ENCODE assay signal across 8 mouse cellular contexts in the genomic region with DNA sequence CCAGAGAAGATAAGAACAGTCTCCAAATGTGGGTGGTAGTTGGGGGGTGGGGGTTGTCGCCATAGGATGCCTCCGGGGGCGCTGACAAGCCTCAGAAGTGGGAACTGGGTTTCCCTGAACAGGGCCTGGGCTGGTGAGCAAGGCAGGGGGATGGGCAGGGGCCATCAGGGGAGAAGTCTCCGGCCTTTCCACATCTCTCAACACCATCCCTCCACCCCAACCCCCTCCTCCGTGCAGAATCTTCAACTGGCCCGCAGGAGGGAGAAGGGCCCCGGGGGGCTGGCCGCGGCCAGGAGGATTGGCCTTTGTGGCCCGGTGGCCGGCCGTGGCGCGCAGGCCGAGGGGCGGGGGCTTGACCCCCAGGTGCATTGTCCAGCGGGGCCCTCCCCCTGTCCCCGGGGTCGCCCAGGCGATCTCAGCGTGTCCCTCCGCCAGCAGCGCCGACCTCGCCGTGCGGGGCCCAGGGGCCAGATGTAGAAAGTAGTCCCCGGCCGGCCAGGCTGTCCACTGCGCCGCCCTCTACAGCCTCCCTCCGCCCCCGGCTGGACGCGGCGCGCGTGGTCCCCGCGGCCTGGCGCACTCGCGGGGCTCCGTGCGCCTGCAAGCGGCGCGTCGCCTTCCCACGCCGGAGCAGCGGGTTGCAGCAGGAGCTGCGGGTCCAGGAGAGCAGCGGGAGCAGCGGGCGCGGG. TPM values are rescaled to one million over a fixed set of nuclear protein-coding genes. Genes with fewer than 3 reads are reported as not detected.
DNase-seq lines count a peak whose midpoint lies in the region; ATAC-seq lines count a peak whose summit lies in the region.

A gene (plus strand): TSS at position 144 of the 689 bp plus-strand sequence.

- DNase-seq in kidney, adult 9 months: no peak
- DNase-seq in adrenal gland, postnatal 10 days: peak; percentile 66
- DNase-seq in liver, embryonic 11.5 days (ENCODE audit: low spot score): peak; percentile 73
- DNase-seq in retina, embryonic 14.5 days (ENCODE audit: low spot score): peak; percentile 77
- DNase-seq in urinary bladder, postnatal 36 days (ENCODE audit: low spot score in 2 of 2): no peak

- no peaks in the 10 kb centered on the region for H3K9me3 ChIP-seq in kidney, embryonic 15.5 days (replicated peaks)
- no peaks in the 10 kb centered on the region for H3K9me3 ChIP-seq in forebrain, embryonic 13.5 days (replicated peaks)
- no peaks in the 10 kb centered on the region for H3K9me3 ChIP-seq in hindbrain, embryonic 12.5 days (replicated peaks)
- H3K9me3 ChIP-seq in liver, embryonic 11.5 days (ENCODE audit: control insufficient read depth, low read length): no peaks in the 10 kb centered on the region

- no peaks in the 10 kb centered on the region for H3K27me3 ChIP-seq in kidney, embryonic 15.5 days
- H3K27me3 ChIP-seq in forebrain, embryonic 13.5 days: peaks cover 46% of the 10 kb centered on the region
- no peaks in the 10 kb centered on the region for H3K27me3 ChIP-seq in hindbrain, embryonic 12.5 days
- H3K27me3 ChIP-seq in liver, embryonic 11.5 days (replicated peaks; ENCODE audit: control insufficient read depth, insufficient read depth, low read length): peaks cover 23% of the 10 kb centered on the region

- peaks cover 36% of the 10 kb centered on the region for H3K4me1 ChIP-seq in kidney, embryonic 15.5 days
- peaks cover 18% of the 10 kb centered on the region for H3K4me1 ChIP-seq in forebrain, embryonic 13.5 days
- H3K4me1 ChIP-seq in hindbrain, embryonic 12.5 days: peaks cover 17% of the 10 kb centered on the region
- H3K4me1 ChIP-seq in liver, embryonic 11.5 days (replicated peaks; ENCODE audit: control insufficient read depth, insufficient read depth, low read length): peaks cover 3% of the 10 kb centered on the region; the same call in 1 of the 2 replicates

- peak within 1 kb of the TSS; percentile 91 for H3K4me2 ChIP-seq in kidney, embryonic 15.5 days
- peak within 1 kb of the TSS; percentile 100 for H3K4me2 ChIP-seq in forebrain, embryonic 13.5 days
- H3K4me2 ChIP-seq in hindbrain, embryonic 12.5 days (replicated peaks): peak within 1 kb of the TSS; percentile 99
- peak within 1 kb of the TSS; percentile 90 for H3K4me2 ChIP-seq in liver, embryonic 11.5 days

- peak within 1 kb of the TSS; percentile 62 for H3K4me3 ChIP-seq in kidney, embryonic 15.5 days (replicated peaks)
- peak within 1 kb of the TSS; percentile 80 for H3K4me3 ChIP-seq in forebrain, embryonic 13.5 days
- peak within 1 kb of the TSS; percentile 81 for H3K4me3 ChIP-seq in hindbrain, embryonic 12.5 days
- H3K4me3 ChIP-seq in liver, embryonic 11.5 days (ENCODE audit: low read depth, low read length): peak within 1 kb of the TSS; percentile 71

- H3K36me3 ChIP-seq in kidney, embryonic 15.5 days: no peaks in the 10 kb centered on the region
- no peaks in the 10 kb centered on the region for H3K36me3 ChIP-seq in forebrain, embryonic 13.5 days (ENCODE audit: poor library complexity, severe bottlenecking)
- H3K36me3 ChIP-seq in hindbrain, embryonic 12.5 days: no peaks in the 10 kb centered on the region
- no peaks in the 10 kb centered on the region for H3K36me3 ChIP-seq in liver, embryonic 11.5 days (ENCODE audit: control insufficient read depth, insufficient read depth, low read length)

- peak within 1 kb of the TSS; percentile 66 for H3K9ac ChIP-seq in kidney, embryonic 15.5 days
- peak within 1 kb of the TSS; percentile 85 for H3K9ac ChIP-seq in forebrain, embryonic 13.5 days
- H3K9ac ChIP-seq in hindbrain, embryonic 12.5 days: peak within 1 kb of the TSS; percentile 86
- peak within 1 kb of the TSS; percentile 67 for H3K9ac ChIP-seq in liver, embryonic 11.5 days (ENCODE audit: low read depth, low read length)

- WGBS in kidney, embryonic 15.5 days: under 1% methylated on average over 45 of the region's 57 CpGs
- WGBS in forebrain, embryonic 13.5 days: under 1% methylated on average over 31 of the region's 57 CpGs
- WGBS in hindbrain, embryonic 12.5 days: 0% methylated on average over 38 of the region's 57 CpGs
- WGBS in liver, embryonic 11.5 days: under 1% methylated on average over 57 of the region's 57 CpGs

- peak within 1 kb of the TSS; percentile 86 for H3K27ac ChIP-seq in kidney, embryonic 15.5 days
- H3K27ac ChIP-seq in forebrain, embryonic 13.5 days: peak within 1 kb of the TSS; percentile 75
- H3K27ac ChIP-seq in hindbrain, embryonic 12.5 days: peak within 1 kb of the TSS; percentile 86
- H3K27ac ChIP-seq in liver, embryonic 11.5 days (ENCODE audit: low read depth, low read length): peak within 1 kb of the TSS; percentile 41; the same call in 1 of the 2 replicates

- peak; percentile 89 for ATAC-seq in kidney, embryonic 15.5 days (replicated peaks; ENCODE audit: low FRiP score)
- ATAC-seq in forebrain, embryonic 13.5 days: peak; percentile 80
- peak; percentile 83 for ATAC-seq in hindbrain, embryonic 12.5 days (ENCODE audit: low FRiP score)
- peak; percentile 72 for ATAC-seq in liver, embryonic 11.5 days (replicated peaks; ENCODE audit: low FRiP score)

RNA-seq across cellular contexts. Expression of the gene that starts here (rescaled TPM):
- 2.1 and 2.6 TPM in 2 replicates for polyA plus RNA-seq in kidney, embryonic 15.5 days (2015; fragmentation: Nextera tagmentation; extraction: Ambion mirVana)
- under 1 TPM; 0.45 to 0.61 TPM for total RNA-seq in adrenal gland, postnatal 10 days (2021)
- 0.43 and 0.74 TPM in 2 replicates for polyA plus RNA-seq in forebrain, embryonic 13.5 days (2015; fragmentation: Nextera tagmentation; extraction: Ambion mirVana)
- polyA plus RNA-seq in hindbrain, embryonic 12.5 days (2016; fragmentation: Nextera tagmentation; extraction: Ambion mirVana): 2.1 and 2.2 TPM in 2 replicates
- 1.7 TPM in 2 replicates for polyA plus RNA-seq in liver, embryonic 11.5 days (2014; fragmentation: Nextera tagmentation; extraction: Ambion mirVana)

Comparison
In these comparisons a context has a peak if more than half of its experiments do, and no peak if none do; other contexts are left out.
1. Peak in DNase-seq in adrenal gland, postnatal 10 days; RNA of the gene not detected or under 1 TPM.
2. Peak in ATAC-seq, H3K4me3 ChIP-seq, H3K27ac ChIP-seq, H3K9ac ChIP-seq and H3K4me2 ChIP-seq in forebrain, embryonic 13.5 days; RNA of the gene not detected or under 1 TPM.
3. DNase-seq: peak in liver, embryonic 11.5 days (single experiment) and retina, embryonic 14.5 days (single experiment); none in kidney, adult 9 months (single experiment) and urinary bladder, postnatal 36 days (0 of 2).
4. Peak in every context shown above with its lines, with median percentiles within 50 percentile points of each other: ATAC-seq, H3K27ac ChIP-seq, H3K4me2 ChIP-seq, H3K4me3 ChIP-seq and H3K9ac ChIP-seq.